Mouse (Mus musculus) embryonic facial prominence, embryonic 12.5 days (tissue): Measurements from ENCODE around the gene Klhl3. TPM values are rescaled to one million over a fixed set of nuclear protein-coding genes. Genes with fewer than 3 reads are reported as not detected.
A peak's percentile ranks its signal among the peaks of the same experiment; 100 is the strongest.
"Not testable (repeated sequence)": the region's sequence is repeated elsewhere in the genome, so short reads cannot be mapped to it uniquely, and the experiment has no call there.

Source experiments
- ATAC-seq: fragments of 200-750 bp; cut with Nextera tagmentation; 2 replicates; pipeline ENCODE4 v1.8.0; 2017; ENCODE audit not compliant: insufficient number of reproducible peaks, insufficient read depth, low FRiP score, low TSS enrichment
- H3K27ac ChIP-seq: fragments of 300-500 bp; sonication (generic); 2 replicates; pipeline ENCODE4 v1.5.1; 2016; ENCODE audit warnings: mild to moderate bottlenecking
- H3K27me3 ChIP-seq: fragments of 300-500 bp; sonication (generic); 2 replicates; pipeline ENCODE4 v1.6.1; 2016; ENCODE audit warnings: mild to moderate bottlenecking, moderate library complexity
- H3K36me3 ChIP-seq: fragments of 300-500 bp; sonication (generic); 2 replicates; pipeline ENCODE4 v1.6.1; 2016; ENCODE audit warnings: mild to moderate bottlenecking
- H3K4me1 ChIP-seq: fragments of 300-500 bp; sonication (generic); 2 replicates; pipeline ENCODE4 v1.6.1; 2016
- H3K4me2 ChIP-seq: fragments of 300-500 bp; sonication (generic); replicated peaks from 2 replicates; pipeline ENCODE4 v1.6.1; 2016; ENCODE audit warnings: mild to moderate bottlenecking, moderate library complexity
- H3K4me3 ChIP-seq: fragments of 300-500 bp; sonication (generic); 2 replicates; pipeline ENCODE4 v1.5.1; 2016; ENCODE audit warnings: mild to moderate bottlenecking
- H3K9ac ChIP-seq: fragments of 300-500 bp; sonication (generic); 2 replicates; pipeline ENCODE4 v1.6.1; 2016; ENCODE audit warnings: mild to moderate bottlenecking, moderate library complexity
- H3K9me3 ChIP-seq: fragments of 300-500 bp; sonication (generic); 2 replicates; pipeline ENCODE4 v1.6.1; 2016; ENCODE audit warnings: mild to moderate bottlenecking, moderate library complexity
- WGBS: fragments of 180-500 bp; shearing (Covaris S2); methylation state at CpG from one replicate; pipeline ENCODE4 v1.1.7; 2016; 5-methylcytosine and 5-hydroxymethylcytosine counted together
- polyA plus RNA-seq: library from polyadenylated mRNA; unstranded; fragments of >200 nt; fragmentation: Nextera tagmentation; extraction: Ambion mirVana; gene quantifications from 2 replicates; pipeline ENCODE4 v1.2.1, GENCODE M21; 2016

Klhl3 gene
- polyA plus RNA-seq, 1 experiment from 2014 or later: 2.9 TPM

- no peaks in the 10 kb centered on the region for H3K9me3 ChIP-seq
- ATAC-seq: no peak
- WGBS: 76% methylated on average over 1 of the region's 1 CpGs
- no peaks in the 10 kb centered on the region for H3K36me3 ChIP-seq
- H3K4me2 ChIP-seq: no peak overlapping the region
- no peak overlapping the region for H3K27ac ChIP-seq
- no peak overlapping the region for H3K9ac ChIP-seq
- H3K27me3 ChIP-seq: no peaks in the 10 kb centered on the region
- H3K4me1 ChIP-seq: no peaks in the 10 kb centered on the region
- H3K4me3 ChIP-seq: no peak overlapping the region
Measured at GRCm38 (mm10) chr13:58147760-58148159, 34.4 kb upstream of the Klhl3 start.

- not testable (repeated sequence) for H3K27ac ChIP-seq, H3K27me3 ChIP-seq, H3K36me3 ChIP-seq, H3K9ac ChIP-seq, H3K4me3 ChIP-seq, H3K9me3 ChIP-seq, ATAC-seq, H3K4me2 ChIP-seq, H3K4me1 ChIP-seq
- WGBS: 96% methylated on average over 8 of the region's 8 CpGs
Measured at GRCm38 (mm10) chr13:58146603-58147002, 33.2 kb upstream of the Klhl3 start.

GRCm38 (mm10) chr13:58131692-58132091, 18.3 kb upstream of the Klhl3 start:
- Histone ChIP-seq H3K9me3 (peaks cover 9% of the 10 kb centered on the region; the same call in 1 of the 2 replicates), H3K4me1 (peaks cover 9% of the 10 kb centered on the region; the same call in 1 of the 2 replicates), H3K36me3 (peaks cover 4% of the 10 kb centered on the region; the same call in 1 of the 2 replicates), H3K27ac (no peak overlapping the region), H3K4me3 (no peak overlapping the region), H3K27me3 (no peaks in the 10 kb centered on the region), H3K4me2 (no peak overlapping the region), H3K9ac (no peak overlapping the region)
- 47% methylated on average over 3 of the region's 3 CpGs for WGBS
- no peak for ATAC-seq

- no peak for ATAC-seq
- Histone ChIP-seq H3K4me3 (peak overlapping the region; percentile 98), H3K27ac (peak overlapping the region; percentile 99), H3K4me1 (peaks cover 20% of the 10 kb centered on the region), H3K9ac (peak overlapping the region; percentile 99), H3K4me2 (peak overlapping the region; percentile 67), H3K36me3 (peaks cover 12% of the 10 kb centered on the region; the same call in 1 of the 2 replicates), H3K27me3 (no peaks in the 10 kb centered on the region), H3K9me3 (peaks cover 3% of the 10 kb centered on the region; the same call in 1 of the 2 replicates)
- WGBS: 36% methylated on average over 4 of the region's 4 CpGs
Measured at GRCm38 (mm10) chr13:58129687-58130246, 16.4 kb upstream of the Klhl3 start.

- peaks cover 12% of the 10 kb centered on the region; the same call in 1 of the 2 replicates for H3K36me3 ChIP-seq
- H3K9me3 ChIP-seq: no peaks in the 10 kb centered on the region
- H3K4me3 ChIP-seq: peak overlapping the region; percentile 98
- WGBS: under 1% methylated on average over 83 of the region's 83 CpGs
- H3K27ac ChIP-seq: peak overlapping the region; percentile 99
- H3K4me2 ChIP-seq: peak overlapping the region; percentile 67
- ATAC-seq: peak; percentile 98
- no peaks in the 10 kb centered on the region for H3K27me3 ChIP-seq
- peaks cover 20% of the 10 kb centered on the region for H3K4me1 ChIP-seq
- H3K9ac ChIP-seq: peak overlapping the region; percentile 99
Measured at GRCm38 (mm10) chr13:58128768-58129671, 15.6 kb upstream of the Klhl3 start.

- no peaks in the 10 kb centered on the region for H3K27me3 ChIP-seq
- peaks cover 20% of the 10 kb centered on the region for H3K4me1 ChIP-seq
- H3K9me3 ChIP-seq: no peaks in the 10 kb centered on the region
- peak within 1 kb of the TSS; percentile 99 for H3K27ac ChIP-seq
- H3K9ac ChIP-seq: peak within 1 kb of the TSS; percentile 99
- peaks cover 12% of the 10 kb centered on the region; the same call in 1 of the 2 replicates for H3K36me3 ChIP-seq
- H3K4me2 ChIP-seq: peak within 1 kb of the TSS; percentile 67
- WGBS: 0% methylated on average over 30 of the region's 62 CpGs
- H3K4me3 ChIP-seq: peak within 1 kb of the TSS; percentile 98
- ATAC-seq: peak; percentile 95
Measured at GRCm38 (mm10) chr13:58128396-58128767, 15.0 kb upstream of the Klhl3 start, which contains the start of gene Hnrnpa0. Gene Hnrnpa0 (minus strand): TSS chr13:58128556.

GRCm38 (mm10) chr13:58127766-58128361, 14.5 kb upstream of the Klhl3 start:
- peak; percentile 54 for ATAC-seq
- Histone ChIP-seq H3K4me2 (peak overlapping the region; percentile 67), H3K4me3 (peak overlapping the region; percentile 98), H3K27ac (peak overlapping the region; percentile 99), H3K27me3 (no peaks in the 10 kb centered on the region), H3K36me3 (peaks cover 12% of the 10 kb centered on the region; the same call in 1 of the 2 replicates), H3K9me3 (no peaks in the 10 kb centered on the region), H3K9ac (peak overlapping the region; percentile 99), H3K4me1 (peaks cover 20% of the 10 kb centered on the region)
- under 1% methylated on average over 81 of the region's 81 CpGs for WGBS

- Histone ChIP-seq H3K27ac (peak overlapping the region; percentile 99), H3K9ac (peak overlapping the region; percentile 99), H3K36me3 (peaks cover 12% of the 10 kb centered on the region; the same call in 1 of the 2 replicates), H3K4me1 (peaks cover 20% of the 10 kb centered on the region), H3K4me2 (peak overlapping the region; percentile 67), H3K27me3 (no peaks in the 10 kb centered on the region), H3K4me3 (peak overlapping the region; percentile 98), H3K9me3 (no peaks in the 10 kb centered on the region)
- WGBS: 1% methylated on average over 58 of the region's 92 CpGs
- no peak for ATAC-seq
Measured at GRCm38 (mm10) chr13:58126862-58127765, 13.7 kb upstream of the Klhl3 start.

GRCm38 (mm10) chr13:58126126-58126525, 12.7 kb upstream of the Klhl3 start:
- Histone ChIP-seq H3K4me3 (peak overlapping the region; percentile 98), H3K4me2 (peak overlapping the region; percentile 67), H3K9me3 (no peaks in the 10 kb centered on the region), H3K9ac (peak overlapping the region; percentile 45; the same call in 1 of the 2 replicates), H3K27ac (no peak overlapping the region), H3K36me3 (peaks cover 12% of the 10 kb centered on the region; the same call in 1 of the 2 replicates), H3K4me1 (peaks cover 20% of the 10 kb centered on the region), H3K27me3 (no peaks in the 10 kb centered on the region)
- no peak for ATAC-seq
- WGBS: 31% methylated on average over 7 of the region's 7 CpGs

- no peak for ATAC-seq
- no peak overlapping the region for H3K9ac ChIP-seq
- H3K9me3 ChIP-seq: no peaks in the 10 kb centered on the region
- peak overlapping the region; percentile 67; the same call in 1 of the 2 replicates for H3K4me2 ChIP-seq
- H3K27me3 ChIP-seq: no peaks in the 10 kb centered on the region
- no peak overlapping the region for H3K4me3 ChIP-seq
- H3K4me1 ChIP-seq: peaks cover 18% of the 10 kb centered on the region
- peaks cover 12% of the 10 kb centered on the region; the same call in 1 of the 2 replicates for H3K36me3 ChIP-seq
- WGBS: 63% methylated on average over 2 of the region's 2 CpGs
- no peak overlapping the region for H3K27ac ChIP-seq
Measured at GRCm38 (mm10) chr13:58124989-58125388, 11.6 kb upstream of the Klhl3 start.
